Mouse (Mus musculus) A20 (cell line): ENCODE results near the gene Ccdc40.
"Not testable (repeated sequence)": the region's sequence is repeated elsewhere in the genome, so short reads cannot be mapped to it uniquely, and the experiment has no call there.

Experiments
- DNase-seq: peaks from one replicate; pipeline ENCODE4 v3.0.0-alpha.2; 2011; ENCODE audit warnings: low read depth, low spot score

Gene Ccdc40

GRCm38 (mm10) chr11:119285791-119286527, 57.6 kb downstream of the Ccdc40 start:
- DNase-seq, result no peak

- no peak for DNase-seq
Observed at GRCm38 (mm10) chr11:119287207-119287992, 59.0 kb downstream of the Ccdc40 start.

GRCm38 (mm10) chr11:119292861-119293260, 64.5 kb downstream of the Ccdc40 start:
- not testable (repeated sequence) for DNase-seq

GRCm38 (mm10) chr11:119297996-119298395, 69.6 kb downstream of the Ccdc40 start:
- DNase-seq, result peak; percentile 12

- no peak for DNase-seq
Observed at GRCm38 (mm10) chr11:119298917-119299316, 70.5 kb downstream of the Ccdc40 start.

- peak; percentile 98 for DNase-seq
Observed at GRCm38 (mm10) chr11:119299391-119300245, 71.2 kb downstream of the Ccdc40 start, which contains the start of gene Eif4a3. Gene Eif4a3 (minus strand): TSS chr11:119300089.

GRCm38 (mm10) chr11:119300246-119300935, 72.0 kb downstream of the Ccdc40 start:
- no peak for DNase-seq

GRCm38 (mm10) chr11:119300986-119301385, 72.6 kb downstream of the Ccdc40 start:
- DNase-seq, result no peak

GRCm38 (mm10) chr11:119304904-119305712, 76.7 kb downstream of the Ccdc40 start:
- DNase-seq, result peak; percentile 66

GRCm38 (mm10) chr11:119306762-119307657, 78.6 kb downstream of the Ccdc40 start:
- no peak for DNase-seq

- DNase-seq, result no peak
Observed at GRCm38 (mm10) chr11:119307658-119307867, 79.2 kb downstream of the Ccdc40 start, which contains the start of gene Card14. Gene Card14 (plus strand): TSS chr11:119307768.

GRCm38 (mm10) chr11:119307916-119308315, 79.5 kb downstream of the Ccdc40 start:
- DNase-seq, result no peak

GRCm38 (mm10) chr11:119310621-119311020, 82.2 kb downstream of the Ccdc40 start:
- no peak for DNase-seq

GRCm38 (mm10) chr11:119314252-119314936, 86.0 kb downstream of the Ccdc40 start:
- no peak for DNase-seq
